ENCODE assay signal across 9 mouse cellular contexts in genomic region chr9:111478853-111479490, GRCm38 (mm10). TPM values are rescaled to one million over a fixed set of nuclear protein-coding genes. Genes with fewer than 3 reads are reported as not detected.
DNase-seq lines count a peak whose midpoint lies in the region; ATAC-seq and TF ChIP-seq lines count a peak whose summit lies in the region.
"Had no signal": no experiment of that assay in that cellular context is flagged by ENCODE, and none has a peak within 500 bp of the region (broad histone marks: within the 10 kb centered on the region; RNA-seq: fewer than 3 reads in every experiment).

No protein-coding gene starts in this region.

- no peaks in the 10 kb centered on the region for H3K36me3 ChIP-seq in midbrain, embryonic 13.5 days
- H3K36me3 ChIP-seq: liver, embryonic 13.5 days had no signal

- no peaks in the 10 kb centered on the region for H3K9me3 ChIP-seq in midbrain, embryonic 13.5 days
- H3K9me3 ChIP-seq: liver, embryonic 13.5 days had no signal

- no peak overlapping the region for H3K27ac ChIP-seq in layer of hippocampus, adult 2 months
- H3K27ac ChIP-seq in cortical plate, adult 2 months (ENCODE audit: insufficient read depth, low read length): no peak overlapping the region
- H3K27ac ChIP-seq in midbrain, embryonic 13.5 days: no peak overlapping the region
- H3K27ac ChIP-seq: liver, embryonic 13.5 days had no signal

- no peak for TF ChIP-seq POLR2A in cortical plate, adult 2 months (IDR thresholded peaks at IDR 0.05; ENCODE audit: extremely low read depth, insufficient read depth, low read length)

- H3K4me3 ChIP-seq in layer of hippocampus, adult 2 months: no peak overlapping the region
- no peak overlapping the region for H3K4me3 ChIP-seq in cortical plate, adult 2 months (ENCODE audit: insufficient read depth, low read length)
- H3K4me3 ChIP-seq in midbrain, embryonic 13.5 days (replicated peaks): no peak overlapping the region
- H3K4me3 ChIP-seq: liver, embryonic 13.5 days had no signal

- no peaks in the 10 kb centered on the region for H3K27me3 ChIP-seq in midbrain, embryonic 13.5 days
- H3K27me3 ChIP-seq: liver, embryonic 13.5 days had no signal

- no peak overlapping the region for H3K9ac ChIP-seq in midbrain, embryonic 13.5 days (replicated peaks)
- H3K9ac ChIP-seq: liver, embryonic 13.5 days had no signal

- TF ChIP-seq CTCF in layer of hippocampus, adult 2 months (conservative IDR thresholded peaks at IDR 0.05): peak; percentile 83
- TF ChIP-seq CTCF in cortical plate, adult 2 months (IDR thresholded peaks at IDR 0.05; ENCODE audit: extremely low read depth, insufficient read depth, low read length): peak; percentile 88

- WGBS in midbrain, embryonic 13.5 days: 67% methylated on average over 7 of the region's 7 CpGs

- peak; percentile 12 for DNase-seq in cerebellum, adult 9-10 months
- no peak for DNase-seq in cerebellum, adult 11 months
- peak; percentile 18 to 26 for DNase-seq in layer of hippocampus, adult 2 months (ENCODE audit: low spot score in 2 of 2)
- DNase-seq in layer of hippocampus, postnatal 36 days: no peak
- no peak for DNase-seq in kidney, postnatal 14 days
- DNase-seq in ovary, adult 18-20 months (ENCODE audit: low spot score): no peak
- DNase-seq: liver, embryonic 13.5 days had no signal

- H3K4me1 ChIP-seq in cortical plate, adult 2 months (ENCODE audit: control insufficient read depth, insufficient read depth, low read length): peaks cover 7% of the 10 kb centered on the region
- peaks cover 31% of the 10 kb centered on the region for H3K4me1 ChIP-seq in midbrain, embryonic 13.5 days (replicated peaks)
- H3K4me1 ChIP-seq: liver, embryonic 13.5 days had no signal

- peak; percentile 44; the same call in 1 of the 2 replicates for ATAC-seq in midbrain, embryonic 13.5 days

- no peak overlapping the region for H3K4me2 ChIP-seq in midbrain, embryonic 13.5 days (replicated peaks)
- H3K4me2 ChIP-seq: liver, embryonic 13.5 days had no signal

RNA-seq across cellular contexts. Expression of gene Dclk3, which starts 40.1 kb away (rescaled TPM):
- 10 to 100 TPM; 14.4 to 19.3 TPM for total RNA-seq in layer of hippocampus, adult 2 months (2021)
- 10 to 100 TPM; 16.0 to 16.5 TPM for total RNA-seq in layer of hippocampus, postnatal 36 days (2021)
- 24.8 and 28.7 TPM in 2 replicates for polyA plus RNA-seq in cortical plate, adult 2 months (2012; rRNA removed)
- 2.2 and 3.1 TPM in 2 replicates for polyA plus RNA-seq in midbrain, embryonic 13.5 days (2015; fragmentation: Nextera tagmentation; extraction: Ambion mirVana)
- polyA plus RNA-seq: liver, embryonic 13.5 days had no signal

Comparison
In these comparisons a context has a peak if more than half of its experiments do, and no peak if none do; other contexts are left out.
1. DNase-seq: peak in cerebellum, adult 9-10 months (single experiment) and layer of hippocampus, adult 2 months (2 of 2); none in cerebellum, adult 11 months (single experiment), layer of hippocampus, postnatal 36 days (0 of 2), kidney, postnatal 14 days (single experiment) and ovary, adult 18-20 months (single experiment).